Mouse (Mus musculus): ENCODE measurements around the gene Rpl37. TPM values are rescaled to one million over a fixed set of nuclear protein-coding genes. Genes with fewer than 3 reads are reported as not detected.
"Not testable (repeated sequence)": the region's sequence is repeated elsewhere in the genome, so short reads cannot be mapped to it uniquely, and the experiment has no call there.

Gene Rpl37
- polyA plus RNA-seq, 1 experiment: 831 TPM

DNA sequence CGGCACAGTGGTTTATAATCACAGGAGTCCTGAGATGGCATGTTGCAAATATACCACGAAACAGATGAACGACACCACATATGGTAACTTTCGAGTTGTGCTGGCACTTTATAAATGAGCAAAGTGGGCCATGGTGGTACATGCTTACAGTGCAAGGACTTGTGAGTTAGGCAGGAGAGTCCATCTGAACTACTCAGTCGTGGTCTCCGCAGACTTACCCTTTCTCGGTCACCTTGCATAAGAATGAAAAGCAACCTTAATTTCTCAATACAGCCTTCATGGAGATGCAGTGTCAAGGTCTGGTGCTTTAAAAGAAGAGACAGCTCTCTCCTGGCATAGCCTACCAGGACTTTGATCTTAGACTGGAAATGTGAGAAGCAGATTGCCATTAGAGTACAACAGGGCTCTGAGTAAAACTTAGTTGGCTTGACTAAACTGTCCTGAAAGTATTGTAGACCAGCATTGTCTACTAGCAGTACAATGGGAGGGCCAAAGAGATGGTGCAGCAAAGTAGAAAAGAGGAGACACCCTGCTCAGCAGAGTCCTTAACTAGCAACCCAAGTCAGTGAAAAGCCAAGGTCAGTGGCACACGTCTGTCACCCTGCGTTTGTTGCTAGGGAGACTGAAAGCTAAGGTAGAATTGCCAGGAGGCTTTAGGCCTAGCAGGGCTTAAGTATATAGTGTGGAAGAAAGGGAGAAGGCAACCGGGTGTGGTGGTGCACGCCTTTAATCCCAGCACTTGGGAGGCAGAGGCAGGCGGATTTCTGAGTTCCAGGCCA is 5.3 kb downstream of the Rpl37 start:
- no peak overlapping the region for H3K4me3 ChIP-seq (ENCODE audit: control insufficient read depth, insufficient read depth, low read length)
- no peak for DNase-seq
- no peak overlapping the region for H3K27ac ChIP-seq (ENCODE audit: control insufficient read depth, insufficient read depth, low read length)
- H3K4me1 ChIP-seq (replicated peaks; ENCODE audit: control insufficient read depth, insufficient read depth, low read length): peaks cover 6% of the 10 kb centered on the region
- H3K36me3 ChIP-seq (ENCODE audit: control insufficient read depth, insufficient read depth, low read length): peaks cover 51% of the 10 kb centered on the region
- 97% methylated on average over 12 of the region's 12 CpGs for WGBS
- no peak for TF ChIP-seq POLR2A (IDR thresholded peaks at IDR 0.05; ENCODE audit: control insufficient read depth, extremely low read depth, insufficient read depth, low read length, poor library complexity)
- no peak for TF ChIP-seq CTCF (IDR thresholded peaks at IDR 0.05; ENCODE audit: borderline replicate concordance, control insufficient read depth, extremely low read depth, insufficient read depth, low read length, poor library complexity)
- H3K27me3 ChIP-seq (ENCODE audit: control insufficient read depth, insufficient read depth, low read length): no peaks in the 10 kb centered on the region

DNA sequence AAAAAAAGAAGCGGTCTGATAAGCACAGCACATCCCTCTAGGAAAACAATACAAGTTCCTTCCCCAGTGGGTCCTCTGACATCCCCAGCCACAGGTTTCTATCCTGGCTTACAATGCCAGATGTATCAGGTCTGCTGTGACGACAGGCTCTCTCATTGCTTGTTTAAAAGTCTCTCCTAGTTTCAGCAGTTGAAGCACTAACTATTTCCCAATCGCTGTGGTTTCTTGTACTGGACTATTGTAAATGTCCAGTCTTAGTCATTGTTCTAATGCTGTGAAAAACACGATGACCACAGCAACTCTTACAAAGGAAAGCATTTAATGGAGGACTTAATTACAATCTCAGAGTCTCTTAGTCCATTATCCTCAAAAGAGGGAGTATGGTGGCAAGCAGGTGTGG is 10.0 kb downstream of the Rpl37 start:
- H3K4me1 ChIP-seq (replicated peaks; ENCODE audit: control insufficient read depth, insufficient read depth, low read length): no peaks in the 10 kb centered on the region
- no peak overlapping the region for H3K27ac ChIP-seq (ENCODE audit: control insufficient read depth, insufficient read depth, low read length)
- no peak for DNase-seq
- TF ChIP-seq CTCF (IDR thresholded peaks at IDR 0.05; ENCODE audit: borderline replicate concordance, control insufficient read depth, extremely low read depth, insufficient read depth, low read length, poor library complexity): no peak
- no peak for TF ChIP-seq POLR2A (IDR thresholded peaks at IDR 0.05; ENCODE audit: control insufficient read depth, extremely low read depth, insufficient read depth, low read length, poor library complexity)
- H3K27me3 ChIP-seq (ENCODE audit: control insufficient read depth, insufficient read depth, low read length): no peaks in the 10 kb centered on the region
- H3K4me3 ChIP-seq (ENCODE audit: control insufficient read depth, insufficient read depth, low read length): no peak overlapping the region
- WGBS: 81% methylated on average over 4 of the region's 4 CpGs
- peaks cover 12% of the 10 kb centered on the region for H3K36me3 ChIP-seq (ENCODE audit: control insufficient read depth, insufficient read depth, low read length)

DNA sequence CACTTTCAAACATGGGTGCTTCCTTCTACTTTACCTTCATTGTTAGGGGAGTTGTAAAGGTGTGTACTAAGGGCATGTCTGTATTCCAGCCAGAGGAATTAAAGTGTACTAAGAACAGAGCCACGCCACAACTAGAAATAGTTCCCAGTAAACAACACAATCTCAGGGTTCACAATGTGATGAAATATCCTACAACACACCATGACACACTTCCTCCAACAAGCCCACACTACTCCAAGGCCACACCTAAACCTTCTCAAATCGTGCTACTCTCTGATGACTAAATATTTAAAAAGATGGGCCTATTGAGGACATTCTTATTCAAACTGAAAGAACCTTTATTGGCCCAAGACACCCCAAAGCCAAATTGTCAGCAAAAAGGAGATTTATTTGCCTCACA is 11.0 kb downstream of the Rpl37 start:
- TF ChIP-seq CTCF (IDR thresholded peaks at IDR 0.05; ENCODE audit: borderline replicate concordance, control insufficient read depth, extremely low read depth, insufficient read depth, low read length, poor library complexity) (no peak), POLR2A (IDR thresholded peaks at IDR 0.05; ENCODE audit: control insufficient read depth, extremely low read depth, insufficient read depth, low read length, poor library complexity) (no peak)
- no peak for DNase-seq
- Histone ChIP-seq H3K27ac (ENCODE audit: control insufficient read depth, insufficient read depth, low read length) (no peak overlapping the region), H3K27me3 (ENCODE audit: control insufficient read depth, insufficient read depth, low read length) (no peaks in the 10 kb centered on the region), H3K4me3 (ENCODE audit: control insufficient read depth, insufficient read depth, low read length) (no peak overlapping the region), H3K4me1 (replicated peaks; ENCODE audit: control insufficient read depth, insufficient read depth, low read length) (no peaks in the 10 kb centered on the region), H3K36me3 (ENCODE audit: control insufficient read depth, insufficient read depth, low read length) (peaks cover 5% of the 10 kb centered on the region)
- WGBS: 85% methylated on average over 2 of the region's 2 CpGs

DNA sequence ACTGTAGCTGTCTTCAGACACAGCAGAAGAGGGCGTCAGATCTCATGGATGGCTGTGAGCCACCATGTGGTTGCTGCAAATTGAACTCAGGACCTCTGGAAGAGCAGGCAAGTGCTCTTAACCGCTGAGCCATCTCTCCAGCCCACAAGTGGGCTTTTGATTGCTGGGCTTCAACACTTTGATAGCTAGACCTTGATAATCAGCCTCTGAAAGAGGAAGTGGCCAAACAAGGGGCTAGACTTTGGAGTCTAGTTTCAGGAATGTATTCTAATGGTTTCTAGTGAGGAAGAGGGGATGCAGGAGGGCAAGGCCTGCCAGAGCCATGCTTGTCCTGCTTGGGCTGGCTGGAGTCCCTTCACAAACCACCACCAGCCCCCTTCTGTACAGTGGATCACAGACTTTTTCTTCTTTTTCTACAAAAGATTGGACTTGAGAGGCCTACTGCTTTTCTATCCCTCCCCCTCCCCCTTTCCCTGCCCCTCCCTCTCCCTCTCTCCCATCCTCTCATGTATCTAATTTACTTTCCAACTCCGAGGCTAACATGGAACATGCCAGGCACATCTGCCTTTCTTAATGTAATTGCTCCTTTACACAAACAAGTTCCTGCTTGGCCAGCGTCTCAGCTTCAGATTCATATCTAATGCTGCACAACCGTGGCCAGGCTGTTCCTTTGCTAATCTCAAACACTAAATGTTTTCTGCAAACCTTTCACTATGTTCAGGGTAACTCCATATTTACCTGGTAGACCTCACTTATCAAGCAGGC is 11.9 kb downstream of the Rpl37 start:
- Histone ChIP-seq H3K4me1 (replicated peaks; ENCODE audit: control insufficient read depth, insufficient read depth, low read length) (no peaks in the 10 kb centered on the region), H3K36me3 (ENCODE audit: control insufficient read depth, insufficient read depth, low read length) (peaks cover 5% of the 10 kb centered on the region; the same call in 1 of the 2 replicates), H3K27me3 (ENCODE audit: control insufficient read depth, insufficient read depth, low read length) (no peaks in the 10 kb centered on the region), H3K27ac (ENCODE audit: control insufficient read depth, insufficient read depth, low read length) (no peak overlapping the region), H3K4me3 (ENCODE audit: control insufficient read depth, insufficient read depth, low read length) (no peak overlapping the region)
- DNase-seq: no peak
- WGBS: 60% methylated on average over 5 of the region's 5 CpGs
- no peak for TF ChIP-seq CTCF (IDR thresholded peaks at IDR 0.05; ENCODE audit: borderline replicate concordance, control insufficient read depth, extremely low read depth, insufficient read depth, low read length, poor library complexity)

DNA sequence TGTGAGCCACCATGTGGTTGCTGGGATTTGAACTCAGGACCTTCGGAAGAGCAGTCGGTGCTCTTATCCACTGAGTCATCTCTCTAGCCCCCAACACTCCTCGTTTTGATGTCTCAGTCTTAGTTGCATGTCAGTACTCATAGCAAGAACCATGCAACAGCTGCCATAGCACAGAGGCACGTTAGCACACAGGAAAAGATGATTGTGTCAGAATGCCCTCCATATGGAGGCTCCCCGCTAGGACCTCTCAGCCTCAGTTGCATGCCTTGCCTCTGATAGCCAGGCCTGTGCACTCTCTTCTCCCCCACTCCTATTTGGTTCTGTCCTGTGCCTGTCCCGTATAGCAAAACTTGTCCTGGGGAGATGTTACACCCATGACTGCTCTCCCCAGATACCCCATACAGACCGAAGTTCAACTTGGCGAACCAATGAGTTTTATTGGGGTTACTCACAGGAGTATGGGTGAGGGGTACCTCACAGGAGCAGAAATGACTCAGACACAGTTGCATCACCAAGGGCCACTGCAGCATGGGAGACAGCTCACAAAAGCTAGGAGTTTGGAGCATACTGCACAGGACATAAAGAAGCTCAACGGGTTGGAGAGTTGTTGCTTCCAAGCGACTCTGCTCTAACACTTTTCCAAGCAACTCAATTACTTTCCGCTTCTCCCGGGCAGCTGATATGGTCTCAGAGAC is 12.8 kb downstream of the Rpl37 start:
- Histone ChIP-seq H3K27me3 (ENCODE audit: control insufficient read depth, insufficient read depth, low read length) (no peaks in the 10 kb centered on the region), H3K27ac (ENCODE audit: control insufficient read depth, insufficient read depth, low read length) (no peak overlapping the region), H3K4me3 (ENCODE audit: control insufficient read depth, insufficient read depth, low read length) (no peak overlapping the region), H3K4me1 (replicated peaks; ENCODE audit: control insufficient read depth, insufficient read depth, low read length) (no peaks in the 10 kb centered on the region), H3K36me3 (ENCODE audit: control insufficient read depth, insufficient read depth, low read length) (peaks cover 2% of the 10 kb centered on the region; the same call in 1 of the 2 replicates)
- no peak for TF ChIP-seq CTCF (IDR thresholded peaks at IDR 0.05; ENCODE audit: borderline replicate concordance, control insufficient read depth, extremely low read depth, insufficient read depth, low read length, poor library complexity)
- no peak for DNase-seq
- 95% methylated on average over 12 of the region's 12 CpGs for WGBS

DNA sequence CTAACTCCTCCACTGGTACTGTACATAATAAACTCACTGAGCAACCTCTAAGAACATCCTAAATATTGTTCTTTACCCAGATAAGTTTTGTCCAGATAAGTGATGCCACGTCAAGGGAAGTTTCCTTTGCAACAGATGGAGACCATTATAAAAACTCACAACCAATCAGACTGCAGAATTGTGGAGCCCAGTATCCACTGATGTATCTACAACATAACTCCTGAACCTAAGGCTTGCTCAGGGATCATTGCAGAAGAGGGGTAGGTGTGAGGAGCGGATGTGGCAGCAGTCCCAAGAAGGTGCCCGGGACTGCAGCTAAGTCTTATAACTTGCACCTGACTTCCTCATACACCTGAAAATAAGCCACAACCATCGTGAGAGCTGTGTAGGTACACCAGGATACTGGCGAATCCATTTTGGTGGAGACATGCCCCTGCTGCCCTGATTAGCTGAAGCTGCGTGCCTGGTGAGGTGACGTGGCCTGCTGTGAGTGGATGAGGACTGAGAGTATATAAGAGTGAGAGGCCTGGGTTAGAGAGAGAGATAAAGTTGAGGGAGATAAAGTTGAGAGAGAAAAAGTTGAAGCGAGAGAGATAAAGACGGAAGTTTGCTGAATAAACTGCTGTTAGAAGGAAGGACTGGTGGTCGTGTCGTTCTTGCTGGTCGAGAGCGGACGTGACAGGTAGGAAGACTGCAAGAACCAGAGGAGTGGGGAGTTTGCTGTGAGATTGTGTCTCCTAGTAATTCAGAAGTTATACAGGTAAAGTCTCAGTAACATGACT is 14.6 kb downstream of the Rpl37 start:
- not testable (repeated sequence) for H3K4me3 ChIP-seq (ENCODE audit: control insufficient read depth, insufficient read depth, low read length); H3K27me3 ChIP-seq (ENCODE audit: control insufficient read depth, insufficient read depth, low read length); DNase-seq; H3K4me1 ChIP-seq (replicated peaks; ENCODE audit: control insufficient read depth, insufficient read depth, low read length); H3K36me3 ChIP-seq (ENCODE audit: control insufficient read depth, insufficient read depth, low read length); H3K27ac ChIP-seq (ENCODE audit: control insufficient read depth, insufficient read depth, low read length)
- 94% methylated on average over 14 of the region's 14 CpGs for WGBS

All from thymus, adult 2 months (tissue).